Mouse (Mus musculus) testis, postnatal 10 days (tissue): ENCODE results near the gene Serinc3.
A peak's percentile ranks its signal among the peaks of the same experiment; 100 is the strongest.
"Not testable (repeated sequence)": the region's sequence is repeated elsewhere in the genome, so short reads cannot be mapped to it uniquely, and the experiment has no call there.

Source experiments
- DNase-seq: peaks from one replicate; pipeline ENCODE4 v3.0.0; 2021; ENCODE audit warnings: low spot score

Serinc3 gene

DNA sequence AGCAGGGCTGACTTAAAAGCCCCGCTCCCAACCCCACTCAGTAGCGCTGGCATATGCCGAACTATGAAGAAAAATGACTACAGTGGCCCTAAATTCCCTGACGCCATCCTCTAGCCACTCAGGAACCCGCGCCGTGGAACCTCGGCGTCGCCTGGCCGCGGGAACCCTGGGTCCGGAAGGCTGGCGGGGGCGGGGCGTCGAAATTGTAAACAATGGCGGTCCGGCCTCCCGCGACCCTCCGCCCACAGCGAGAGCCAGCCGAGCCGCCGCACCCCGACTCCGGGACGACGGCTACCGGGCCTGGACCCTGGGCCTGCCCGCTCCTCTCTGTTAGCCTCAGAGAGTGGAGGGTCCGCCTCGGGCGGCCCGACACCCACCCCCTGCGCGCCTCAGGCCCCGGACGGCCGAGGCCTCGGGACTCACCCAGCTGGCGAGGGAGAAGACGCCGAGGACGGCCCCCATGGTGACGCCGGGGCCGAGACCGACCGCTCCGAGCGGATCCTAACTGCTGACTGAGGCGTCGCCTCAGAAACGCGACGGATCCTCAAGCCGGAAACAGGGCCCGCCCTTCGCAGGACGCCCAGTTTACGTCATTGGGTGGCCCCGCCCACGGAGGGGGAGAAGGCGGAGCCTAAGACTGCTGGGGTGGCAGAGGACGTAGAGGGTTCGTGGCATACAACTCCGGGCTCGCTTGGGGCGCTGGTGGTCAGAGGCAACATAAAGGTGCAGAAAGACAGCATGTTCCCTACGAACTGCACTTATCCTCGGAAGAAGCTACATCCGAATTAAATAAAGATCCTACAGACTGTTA is at the start of gene Serinc3:
Gene Serinc3, minus strand, starts transcription at position 557 of the 811 bp plus-strand sequence.
- peak; percentile 100 for DNase-seq

- DNase-seq = no peak
Measured at GRCm38 (mm10) chr2:163693716-163694314, 48.9 kb upstream of the Serinc3 start.

DNA sequence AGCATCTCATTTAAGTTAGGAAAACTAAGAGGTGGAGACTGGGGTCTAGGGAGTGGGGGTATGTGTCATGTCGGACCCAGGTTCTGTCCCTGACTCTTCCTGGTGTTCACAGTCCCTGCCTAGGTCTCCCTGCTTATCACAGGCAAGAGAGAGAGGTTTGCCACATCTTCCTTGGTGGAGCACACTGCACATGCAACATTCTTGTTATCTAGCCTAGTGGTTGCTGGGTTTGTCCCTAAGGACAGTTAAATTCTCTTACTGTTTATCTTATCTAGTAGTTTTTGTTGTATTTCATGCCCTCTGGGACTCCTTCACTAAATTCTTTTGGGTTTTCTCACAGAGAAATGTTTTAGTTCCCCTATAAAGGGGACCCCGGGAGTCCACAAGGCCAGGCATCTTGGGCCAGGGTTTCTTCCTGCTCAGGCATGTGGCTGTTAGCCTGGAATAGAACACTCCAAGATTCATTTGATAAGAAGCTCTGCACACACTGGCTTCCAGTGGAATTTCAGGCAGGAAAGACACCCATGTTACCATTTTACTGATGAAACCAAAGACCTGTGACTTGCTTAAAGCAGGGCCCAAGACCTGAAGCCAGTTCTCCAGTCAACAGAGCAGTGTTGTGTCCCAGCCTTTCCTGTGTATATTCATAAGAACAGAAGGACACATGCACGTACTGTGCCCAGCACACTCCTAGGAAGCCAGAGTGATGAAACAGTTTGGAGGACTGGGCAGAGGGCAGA is 48.1 kb upstream of the Serinc3 start:
- no peak for DNase-seq

DNA sequence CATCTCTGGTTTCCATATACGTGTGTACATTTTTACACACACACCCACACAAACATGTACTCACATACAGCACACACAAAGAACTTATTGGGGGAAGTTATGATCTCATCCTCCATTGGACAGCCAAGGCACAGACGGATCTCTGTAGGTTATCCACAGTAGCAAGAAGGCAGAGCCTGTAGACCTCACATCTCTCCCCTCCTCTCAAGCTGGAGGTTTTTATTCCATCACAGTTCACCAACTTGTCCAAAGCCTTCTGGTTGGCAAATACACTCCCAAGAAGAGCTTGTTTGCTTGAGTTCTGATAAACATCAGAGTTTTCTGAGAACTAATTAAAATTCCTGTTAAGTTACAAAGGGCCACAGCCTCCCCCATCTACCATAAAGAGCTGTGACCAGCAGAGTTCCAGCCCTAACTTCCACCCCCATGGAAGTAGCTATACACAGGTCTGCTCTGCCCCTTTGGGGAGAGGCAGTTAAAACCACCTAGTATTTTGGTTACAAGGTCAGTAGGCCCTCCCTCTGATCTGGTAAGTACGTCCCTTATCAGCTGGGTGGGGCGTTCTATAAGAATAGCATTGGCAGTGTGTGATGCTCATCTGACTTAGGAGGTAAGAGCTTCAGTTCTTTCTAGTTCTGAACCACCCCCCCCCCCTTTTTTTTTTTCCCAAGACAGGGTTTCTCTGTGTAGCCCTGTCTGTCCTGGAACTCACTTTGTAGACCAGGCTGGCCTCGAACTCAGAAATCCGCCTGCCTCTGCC is 47.1 kb upstream of the Serinc3 start:
- no peak for DNase-seq

DNA sequence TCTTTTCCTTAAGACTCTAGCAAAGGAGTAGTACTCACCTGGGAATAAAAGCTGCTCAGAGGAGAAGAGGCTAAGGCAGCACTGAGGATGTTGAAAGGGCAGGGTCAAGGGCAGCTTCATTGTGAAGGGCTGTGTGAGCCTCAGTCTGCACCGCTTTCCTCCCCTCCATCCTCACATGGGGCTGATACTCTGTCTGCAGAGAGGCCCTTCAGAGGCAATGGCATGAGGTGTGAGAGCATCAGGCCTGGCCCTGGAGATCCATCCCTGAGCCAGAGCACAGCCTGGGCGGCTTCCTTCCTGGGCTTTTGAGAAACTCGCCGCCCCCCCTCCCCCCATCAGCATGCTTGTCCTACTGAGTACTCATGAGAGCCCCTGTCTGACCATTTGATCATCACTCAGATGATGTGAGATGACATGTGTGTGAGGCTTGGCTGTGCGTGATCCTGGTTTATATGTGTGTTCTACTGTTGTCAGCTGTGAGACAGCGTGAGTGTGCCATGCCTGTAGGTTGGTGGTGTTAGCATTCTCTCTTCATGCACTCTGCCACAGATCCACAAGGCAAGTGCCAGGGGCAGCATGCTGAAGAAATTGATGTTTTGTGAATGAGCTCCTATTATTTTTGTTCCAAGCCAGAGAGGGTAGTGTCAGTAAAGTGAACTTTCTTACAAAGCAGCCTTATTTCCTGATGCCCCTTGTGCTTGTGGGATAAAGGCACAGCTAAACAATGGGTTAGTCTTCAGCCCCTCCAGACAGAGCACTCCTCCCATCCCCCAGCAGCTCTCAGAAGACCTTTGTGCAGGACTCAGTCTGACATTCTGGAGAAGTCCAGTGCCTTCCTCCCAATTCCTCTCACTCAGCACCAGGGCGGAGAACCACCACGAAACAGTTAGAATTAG is 45.7 kb upstream of the Serinc3 start:
- DNase-seq = no peak

- DNase-seq = no peak
Measured at GRCm38 (mm10) chr2:163689771-163690170, 44.8 kb upstream of the Serinc3 start.

DNA sequence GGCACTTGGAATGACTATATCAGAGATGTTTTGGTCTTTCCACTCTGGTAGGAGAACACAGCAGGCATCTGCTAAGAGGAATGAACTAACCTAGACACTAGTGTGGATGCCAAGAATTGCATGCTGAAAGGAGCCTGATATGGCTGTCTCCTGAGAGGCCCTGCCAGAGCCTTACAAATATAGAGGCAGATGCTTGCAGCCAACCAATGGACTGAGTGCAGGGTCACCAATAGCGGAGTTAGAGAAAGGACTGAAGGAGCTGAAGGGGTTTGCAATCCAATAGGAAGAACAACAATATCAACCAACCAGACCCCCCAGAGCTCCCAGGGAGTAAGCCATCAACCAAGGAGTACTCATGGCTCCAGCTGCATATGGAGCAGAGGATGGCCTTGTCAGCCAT is 43.4 kb upstream of the Serinc3 start:
- DNase-seq = not testable (repeated sequence)

DNA sequence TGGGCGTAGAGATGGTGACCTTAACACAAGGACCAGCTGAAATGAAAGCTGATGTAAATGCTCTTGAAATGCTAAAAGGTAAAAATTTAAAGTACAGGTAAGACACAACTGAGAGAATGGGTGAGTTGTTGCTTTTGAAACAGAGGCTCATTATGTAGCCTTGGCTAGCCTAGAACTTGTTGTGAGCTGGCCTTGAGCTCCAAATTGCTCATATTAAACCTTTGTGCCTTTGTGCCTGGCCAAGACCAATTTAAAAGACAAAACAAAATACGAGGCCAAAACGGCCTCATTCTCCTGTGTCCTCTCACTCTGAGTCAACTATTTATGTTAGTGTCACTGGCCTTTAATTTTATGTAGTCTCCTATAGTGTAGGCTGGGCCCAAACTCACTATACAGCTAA is 42.0 kb upstream of the Serinc3 start:
- no peak for DNase-seq

GRCm38 (mm10) chr2:163686233-163686632 is 41.3 kb upstream of the Serinc3 start:
- no peak for DNase-seq

DNA sequence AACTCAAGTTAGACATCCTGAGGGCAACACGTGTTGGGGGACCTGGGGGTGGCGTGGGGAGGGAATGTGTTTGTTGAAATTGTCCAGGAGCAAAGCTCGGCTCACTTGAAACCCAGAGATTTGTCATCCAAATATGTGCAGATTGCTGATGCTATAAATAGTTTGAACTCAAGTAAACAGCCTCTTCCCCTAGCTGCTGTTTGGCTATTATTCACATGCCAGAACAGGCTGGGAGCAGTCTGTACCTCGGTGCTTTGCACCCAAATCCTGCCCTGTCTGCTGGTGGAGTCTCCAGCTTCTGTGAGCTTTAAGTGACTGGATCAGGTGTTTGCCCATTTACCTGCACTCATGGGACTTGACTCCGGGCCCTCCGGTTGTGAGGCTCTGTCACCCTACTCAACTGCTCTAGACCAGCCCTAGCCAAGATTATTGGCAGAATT is 40.9 kb upstream of the Serinc3 start:
- DNase-seq = no peak

DNA sequence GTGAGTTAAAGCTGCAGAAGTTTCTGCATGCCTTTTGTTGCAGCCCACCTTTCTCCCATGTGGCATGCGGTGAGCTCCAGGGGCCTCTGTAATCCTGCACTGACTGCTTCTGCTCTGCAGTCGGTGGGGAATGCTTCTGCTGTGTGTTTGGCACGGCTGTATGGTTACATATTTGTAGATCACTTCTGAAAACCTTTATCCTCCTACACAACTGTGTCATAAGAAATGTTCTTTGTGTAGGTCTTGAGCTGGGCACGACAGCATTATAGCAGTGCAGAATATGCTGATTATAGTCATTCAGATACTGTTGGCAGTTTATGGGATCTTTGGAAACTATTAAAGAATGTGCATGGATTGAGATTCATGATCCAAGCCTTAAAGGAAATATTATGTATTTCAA is 40.4 kb upstream of the Serinc3 start:
- DNase-seq = no peak

GRCm38 (mm10) chr2:163682344-163682743 is 37.4 kb upstream of the Serinc3 start:
- no peak for DNase-seq

DNA sequence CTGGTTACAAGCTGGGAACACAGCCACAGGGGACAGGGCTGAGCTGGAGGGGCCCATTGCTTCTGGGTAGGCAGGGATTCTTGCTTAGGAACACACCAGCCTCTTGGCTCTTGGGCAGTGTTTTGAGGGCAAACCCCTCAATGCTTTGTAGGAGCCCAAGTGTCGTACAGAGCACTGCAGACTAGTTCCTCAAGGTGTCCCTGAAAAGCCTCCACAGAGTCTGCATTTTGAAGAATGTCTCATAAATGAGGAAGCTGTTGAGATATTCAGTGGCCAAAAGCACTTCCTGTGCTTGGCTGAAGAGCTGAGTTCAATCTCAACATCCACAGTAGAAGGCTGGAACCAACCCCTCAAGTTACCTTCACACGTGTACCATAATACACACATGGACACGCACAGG is 31.8 kb upstream of the Serinc3 start:
- no peak for DNase-seq

GRCm38 (mm10) chr2:163676321-163676720 is 31.4 kb upstream of the Serinc3 start:
- no peak for DNase-seq

GRCm38 (mm10) chr2:163675662-163676061 is 30.7 kb upstream of the Serinc3 start:
- DNase-seq = no peak

GRCm38 (mm10) chr2:163675144-163675619 is 30.3 kb upstream of the Serinc3 start:
- DNase-seq = no peak

DNA sequence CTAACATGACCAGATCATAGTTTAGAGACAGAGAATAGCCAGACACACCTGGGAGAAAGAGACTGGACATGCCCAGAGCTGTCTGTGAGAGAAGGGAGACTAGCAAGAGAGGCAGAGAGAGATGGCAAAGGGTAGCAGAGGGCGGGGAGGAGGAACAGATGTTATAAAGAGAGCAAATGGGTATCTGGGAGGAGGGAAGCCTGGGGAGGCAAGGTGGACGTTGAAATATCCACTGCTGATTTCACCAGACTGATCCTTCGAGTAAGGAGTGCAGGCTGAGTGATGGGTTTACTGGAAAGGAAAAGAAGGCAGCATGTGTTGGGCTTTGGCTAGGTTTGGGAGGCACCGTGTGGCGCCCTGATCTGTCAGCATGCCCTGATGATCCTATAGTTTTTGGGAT is 29.5 kb upstream of the Serinc3 start:
- no peak for DNase-seq

DNA sequence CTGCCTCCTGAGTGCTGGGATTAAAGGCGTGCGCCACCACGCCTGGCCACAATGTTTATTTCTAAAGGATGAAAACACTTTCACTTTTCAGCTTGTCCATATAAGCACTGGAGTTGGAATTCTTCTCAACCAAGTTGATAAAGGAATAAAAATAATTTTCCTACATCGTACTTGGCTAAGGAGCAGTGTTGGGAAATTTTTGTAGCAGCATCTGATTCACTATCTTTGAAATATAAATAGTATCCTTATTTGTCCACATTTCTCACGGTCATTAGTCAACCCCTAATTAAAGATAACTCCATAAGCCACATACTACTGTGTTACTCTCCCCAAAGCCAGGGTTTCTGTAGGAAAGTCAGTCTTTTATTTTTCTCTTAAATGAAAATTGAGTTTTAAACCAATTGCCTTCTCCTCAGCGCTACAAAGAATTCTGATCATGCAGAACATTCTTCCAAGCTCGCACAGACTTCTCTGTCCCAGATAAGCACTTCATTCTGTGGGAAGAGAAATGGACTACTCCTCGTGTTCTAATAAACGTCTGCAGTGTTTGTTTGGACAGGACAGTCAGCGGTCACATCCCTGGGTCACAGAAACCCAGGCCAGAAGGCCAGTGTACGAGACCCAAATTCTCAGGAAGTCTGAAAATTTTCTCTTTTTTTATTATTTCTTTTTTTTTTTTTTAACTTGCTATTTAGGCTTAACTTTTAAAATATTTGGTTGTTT is 26.1 kb upstream of the Serinc3 start:
- DNase-seq = no peak

- DNase-seq = no peak
Measured at GRCm38 (mm10) chr2:163667045-163667444, 22.1 kb upstream of the Serinc3 start.

GRCm38 (mm10) chr2:163663930-163664329 is 19.0 kb upstream of the Serinc3 start:
- DNase-seq = no peak
